Mouse (Mus musculus) midbrain, postnatal 0 days (tissue): ENCODE results near the gene Ddx21. TPM values are rescaled to one million over a fixed set of nuclear protein-coding genes. Genes with fewer than 3 reads are reported as not detected.

Experiments used
- ATAC-seq: fragments of 200-750 bp; cut with Nextera tagmentation; 2 replicates; pipeline ENCODE4 v1.8.0; 2017; ENCODE audit warnings: moderate number of reproducible peaks, mild to moderate bottlenecking, moderate TSS enrichment, moderate library complexity; ENCODE audit not compliant: low FRiP score
- DNase-seq: peaks from one replicate; pipeline ENCODE4 v3.0.0-alpha.2; 2015; ENCODE audit warnings: low spot score
- H3K27ac ChIP-seq: fragments of 300-500 bp; sonication (generic); 2 replicates; pipeline ENCODE4 v1.5.1; 2014; ENCODE audit warnings: low read depth, mild to moderate bottlenecking, low read length, mixed read lengths
- H3K27me3 ChIP-seq: fragments of 300-500 bp; sonication (generic); 2 replicates; pipeline ENCODE4 v1.6.1; 2014; ENCODE audit warnings: low read length, control low read depth, mixed read lengths; ENCODE audit not compliant: insufficient read depth
- H3K36me3 ChIP-seq: fragments of 300-500 bp; sonication (generic); 2 replicates; pipeline ENCODE4 v1.6.1; 2014; ENCODE audit warnings: low read length, control low read depth, mixed read lengths; ENCODE audit not compliant: insufficient read depth
- H3K4me1 ChIP-seq: fragments of 300-500 bp; sonication (generic); 2 replicates; pipeline ENCODE4 v1.6.1; 2014; ENCODE audit warnings: mild to moderate bottlenecking, control low read depth, antibody characterized with exemption, low read length, mixed read lengths; ENCODE audit not compliant: insufficient read depth
- H3K4me2 ChIP-seq: fragments of 300-500 bp; sonication (generic); 2 replicates; pipeline ENCODE4 v1.6.1; 2014; ENCODE audit warnings: low read depth, mild to moderate bottlenecking, low read length, mixed read lengths; ENCODE audit not compliant: poor library complexity, severe bottlenecking
- H3K4me3 ChIP-seq: fragments of 300-500 bp; sonication (generic); 2 replicates; pipeline ENCODE4 v1.5.1; 2014; ENCODE audit warnings: low read depth, mild to moderate bottlenecking, low read length, moderate library complexity
- H3K9ac ChIP-seq: fragments of 300-500 bp; sonication (generic); replicated peaks from 2 replicates; pipeline ENCODE4 v1.6.1; 2014; ENCODE audit warnings: mild to moderate bottlenecking, low read length, moderate library complexity, mixed read lengths; ENCODE audit not compliant: poor library complexity, severe bottlenecking
- H3K9me3 ChIP-seq: fragments of 300-500 bp; sonication (generic); 2 replicates; pipeline ENCODE4 v1.6.1; 2016; ENCODE audit warnings: low read length, control low read depth
- CTCF ChIP-seq: IDR thresholded peaks from 2 replicates; pipeline ENCODE4 v1.5.1; 2016; ENCODE audit warnings: antibody characterized with exemption, mild to moderate bottlenecking
- WGBS: fragments of 180-500 bp; shearing (Covaris S2); extraction: QIAGEN DNeasy Blood & Tissue Kit; methylation state at CpG from one replicate; pipeline ENCODE4 v1.1.7; 2014; 5-methylcytosine and 5-hydroxymethylcytosine counted together
- polyA plus RNA-seq: library from polyadenylated mRNA; unstranded; fragments of >200 nt; fragmentation: Nextera tagmentation; extraction: Ambion mirVana; gene quantifications from 2 replicates; pipeline ENCODE4 v1.2.1, GENCODE M21; 2015
- total RNA-seq: library from RNA; depleted of rRNA; stranded (reverse); fragments of >200 nt; gene quantifications from 2 replicates; pipeline ENCODE4 v1.2.3, GENCODE M21; 2014

Ddx21 gene
- total and polyA plus RNA-seq, 2 experiments from 2014 or later = 10.6 to 16.7 TPM

- H3K9ac ChIP-seq = peak overlapping the region; percentile 84
- H3K4me3 ChIP-seq = peak overlapping the region; percentile 92
- ATAC-seq (peak; percentile 79), DNase-seq (peak; percentile 45)
- peak; percentile 25 for TF ChIP-seq CTCF
- peaks cover 40% of the 10 kb centered on the region for H3K36me3 ChIP-seq
- H3K27ac ChIP-seq = peak overlapping the region; percentile 84
- H3K27me3 ChIP-seq = no peaks in the 10 kb centered on the region
- no peaks in the 10 kb centered on the region; the same call in 1 of the 2 replicates for H3K4me1 ChIP-seq
- WGBS = 2% methylated on average over 50 of the region's 54 CpGs
- no peaks in the 10 kb centered on the region for H3K9me3 ChIP-seq
- peak overlapping the region; percentile 78 for H3K4me2 ChIP-seq
Observed at GRCm38 (mm10) chr10:62577673-62578337, 24.3 kb downstream of the Ddx21 start.

DNA sequence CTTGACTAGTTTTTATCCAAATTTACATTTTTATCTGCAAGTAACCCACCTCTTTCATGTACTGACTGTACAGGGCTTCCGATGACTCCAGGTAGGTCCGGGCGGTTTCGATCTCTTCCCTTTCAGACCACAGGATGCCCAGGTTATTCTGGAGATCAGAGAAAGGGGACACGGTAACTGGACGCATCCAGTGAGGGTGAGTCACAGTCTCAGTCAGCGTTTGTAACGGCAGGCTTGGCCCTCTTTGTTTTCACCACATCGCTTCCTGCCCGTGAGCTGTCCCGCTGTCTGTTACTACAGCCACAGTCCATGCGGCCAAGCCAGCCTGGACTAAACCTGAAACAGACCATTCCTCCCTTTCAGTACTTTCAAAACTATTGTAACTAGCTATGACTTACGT, 27.1 kb downstream of the Ddx21 start:
- Histone ChIP-seq H3K9ac (no peak overlapping the region), H3K4me3 (no peak overlapping the region), H3K27ac (no peak overlapping the region), H3K4me1 (no peaks in the 10 kb centered on the region; the same call in 1 of the 2 replicates), H3K4me2 (no peak overlapping the region), H3K36me3 (peaks cover 27% of the 10 kb centered on the region), H3K27me3 (no peaks in the 10 kb centered on the region), H3K9me3 (no peaks in the 10 kb centered on the region)
- no peak for DNase-seq
- ATAC-seq = no peak
- 91% methylated on average over 13 of the region's 13 CpGs for WGBS
- no peak for TF ChIP-seq CTCF

GRCm38 (mm10) chr10:62570126-62570871, 31.8 kb downstream of the Ddx21 start:
- Histone ChIP-seq H3K36me3 (peaks cover 54% of the 10 kb centered on the region), H3K9ac (no peak overlapping the region), H3K9me3 (no peaks in the 10 kb centered on the region), H3K4me1 (no peaks in the 10 kb centered on the region), H3K4me3 (no peak overlapping the region), H3K27me3 (no peaks in the 10 kb centered on the region), H3K27ac (no peak overlapping the region), H3K4me2 (no peak overlapping the region)
- no peak for TF ChIP-seq CTCF
- no peak for DNase-seq
- WGBS = 97% methylated on average over 7 of the region's 7 CpGs
- ATAC-seq = no peak

DNA sequence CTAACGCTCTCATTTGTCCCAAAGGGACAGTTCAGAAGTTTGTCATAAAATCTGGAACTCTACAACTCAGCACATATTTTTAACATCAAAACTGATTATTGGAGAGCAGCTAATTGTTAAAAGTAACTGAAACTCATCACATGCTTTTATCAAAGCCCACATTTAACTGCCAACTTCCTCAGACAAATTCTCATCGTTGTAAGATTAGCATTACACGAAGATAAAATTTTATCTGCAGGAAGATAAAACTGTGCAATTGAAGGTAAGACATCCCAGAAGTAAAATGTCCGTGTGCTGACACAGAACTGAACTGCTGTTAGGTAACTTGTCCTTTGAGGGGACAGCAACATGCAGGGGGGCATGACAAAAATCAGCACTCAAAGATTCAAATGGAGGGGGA, 33.2 kb downstream of the Ddx21 start:
- 94% methylated on average over 4 of the region's 4 CpGs for WGBS

GRCm38 (mm10) chr10:62557736-62558135, 44.3 kb downstream of the Ddx21 start:
- Histone ChIP-seq H3K4me1 (no peaks in the 10 kb centered on the region), H3K9ac (no peak overlapping the region), H3K27ac (no peak overlapping the region), H3K27me3 (no peaks in the 10 kb centered on the region), H3K4me3 (no peak overlapping the region), H3K36me3 (peaks cover 45% of the 10 kb centered on the region), H3K9me3 (no peaks in the 10 kb centered on the region), H3K4me2 (no peak overlapping the region)
- peak; percentile 57 for TF ChIP-seq CTCF
- no peak for DNase-seq
- WGBS = 80% methylated on average over 1 of the region's 1 CpGs
- no peak for ATAC-seq

More for the DNA sequence above, 33.2 kb downstream of the Ddx21 start:
- no peak for TF ChIP-seq CTCF
- Histone ChIP-seq H3K9me3 (no peaks in the 10 kb centered on the region), H3K27me3 (no peaks in the 10 kb centered on the region), H3K9ac (no peak overlapping the region), H3K4me3 (no peak overlapping the region), H3K36me3 (peaks cover 53% of the 10 kb centered on the region), H3K4me1 (no peaks in the 10 kb centered on the region), H3K4me2 (no peak overlapping the region), H3K27ac (no peak overlapping the region)
- DNase-seq (no peak), ATAC-seq (no peak)

DNA sequence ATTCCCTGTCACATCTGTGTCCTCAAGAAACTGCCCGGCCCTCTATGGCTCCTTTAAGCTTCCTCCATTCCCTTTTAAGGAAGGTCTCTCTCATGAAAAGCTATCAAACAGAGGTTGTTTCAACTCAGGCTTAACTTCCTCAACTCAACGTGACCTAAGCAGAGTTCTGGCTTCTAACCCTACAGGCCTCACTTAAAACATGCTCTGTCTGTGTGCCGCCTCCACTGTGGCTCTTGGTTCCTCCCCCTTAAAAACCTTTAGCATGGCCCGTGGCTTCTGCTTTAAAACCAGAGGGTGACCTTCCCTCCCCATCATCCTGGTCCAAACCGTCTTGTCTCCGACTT, 45.6 kb downstream of the Ddx21 start:
- ATAC-seq (no peak), DNase-seq (no peak)
- H3K4me3 ChIP-seq = no peak overlapping the region
- H3K9me3 ChIP-seq = no peaks in the 10 kb centered on the region
- H3K27ac ChIP-seq = no peak overlapping the region
- H3K36me3 ChIP-seq = peaks cover 33% of the 10 kb centered on the region
- 96% methylated on average over 6 of the region's 6 CpGs for WGBS
- H3K4me2 ChIP-seq = no peak overlapping the region
- H3K4me1 ChIP-seq = no peaks in the 10 kb centered on the region
- TF ChIP-seq CTCF = no peak
- H3K9ac ChIP-seq = no peak overlapping the region
- no peaks in the 10 kb centered on the region for H3K27me3 ChIP-seq
